Mouse (Mus musculus) liver, postnatal 0 days (tissue): ENCODE measurements around the gene Hsd17b6.

Experiments
- CTCF ChIP-seq: sonication (generic); IDR thresholded peaks from 2 replicates; pipeline ENCODE4 v1.5.1; 2016; ENCODE audit warnings: antibody characterized with exemption, low read depth
- EP300 ChIP-seq: IDR thresholded peaks from 2 replicates; pipeline ENCODE4 v1.6.1; 2016; ENCODE audit warnings: antibody characterized with exemption, low read depth, mild to moderate bottlenecking

GRCm38 (mm10) chr10:127964004-127964403, 43.4 kb downstream of the Hsd17b6 start:
- TF ChIP-seq CTCF (no peak), EP300 (no peak)
